Mouse (Mus musculus) embryo, embryonic 11.5 days (tissue): ENCODE measurements around the gene Dhh.
A peak's percentile ranks its signal among the peaks of the same experiment; 100 is the strongest.

Experiments used
- DNase-seq: peaks from one replicate; pipeline ENCODE4 v3.0.0-alpha.2; 2012; ENCODE audit warnings: low read depth, low spot score

Dhh gene

DNA sequence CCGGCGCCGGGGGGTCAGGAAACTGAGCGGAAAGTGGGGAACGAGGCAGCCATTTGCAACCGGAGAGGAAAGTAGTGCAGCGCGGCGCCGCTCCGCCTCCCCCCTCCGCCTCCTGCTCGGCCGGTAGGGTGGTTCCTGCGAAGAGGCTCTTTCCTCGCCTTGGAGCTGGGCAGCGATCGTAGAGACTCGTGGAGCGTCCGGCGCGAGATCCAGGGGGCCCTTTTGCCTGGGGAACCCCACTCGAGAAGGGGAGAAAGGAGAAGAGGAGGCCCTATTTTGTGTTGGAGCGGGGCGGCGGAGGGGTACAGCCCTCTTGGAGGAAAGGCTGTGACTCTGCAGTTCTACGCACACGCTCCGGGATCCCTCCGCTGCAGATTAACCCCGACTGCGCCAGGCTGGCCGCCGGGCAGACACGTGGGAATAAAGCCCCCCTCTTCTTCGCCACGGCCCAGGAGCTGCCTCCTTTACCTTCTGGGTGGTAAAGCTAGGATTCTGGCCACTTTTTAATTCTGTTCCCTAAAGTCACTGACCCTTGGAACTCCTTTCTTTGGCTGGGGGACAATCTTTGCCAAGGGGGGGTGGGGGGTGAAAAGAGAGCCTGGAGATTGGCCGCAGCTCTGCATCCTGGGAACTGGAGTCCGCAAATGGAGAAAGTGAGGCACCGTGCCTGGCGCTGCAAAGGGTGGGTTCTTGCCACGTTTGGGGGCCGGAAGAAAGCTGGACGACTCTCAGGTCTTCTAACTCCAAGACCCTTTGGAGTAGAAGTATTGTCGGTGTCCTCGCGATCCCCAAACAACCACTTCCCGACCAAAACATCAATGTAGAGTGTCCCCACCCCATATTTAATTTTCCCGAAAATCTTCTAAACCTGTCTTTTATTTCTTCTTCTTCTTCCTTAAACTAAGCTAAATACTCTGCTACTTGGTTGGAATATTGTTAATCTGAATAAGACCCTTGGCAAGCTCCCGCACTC is 26.1 kb downstream of the Dhh start:
- DNase-seq: peak; percentile 92

DNA sequence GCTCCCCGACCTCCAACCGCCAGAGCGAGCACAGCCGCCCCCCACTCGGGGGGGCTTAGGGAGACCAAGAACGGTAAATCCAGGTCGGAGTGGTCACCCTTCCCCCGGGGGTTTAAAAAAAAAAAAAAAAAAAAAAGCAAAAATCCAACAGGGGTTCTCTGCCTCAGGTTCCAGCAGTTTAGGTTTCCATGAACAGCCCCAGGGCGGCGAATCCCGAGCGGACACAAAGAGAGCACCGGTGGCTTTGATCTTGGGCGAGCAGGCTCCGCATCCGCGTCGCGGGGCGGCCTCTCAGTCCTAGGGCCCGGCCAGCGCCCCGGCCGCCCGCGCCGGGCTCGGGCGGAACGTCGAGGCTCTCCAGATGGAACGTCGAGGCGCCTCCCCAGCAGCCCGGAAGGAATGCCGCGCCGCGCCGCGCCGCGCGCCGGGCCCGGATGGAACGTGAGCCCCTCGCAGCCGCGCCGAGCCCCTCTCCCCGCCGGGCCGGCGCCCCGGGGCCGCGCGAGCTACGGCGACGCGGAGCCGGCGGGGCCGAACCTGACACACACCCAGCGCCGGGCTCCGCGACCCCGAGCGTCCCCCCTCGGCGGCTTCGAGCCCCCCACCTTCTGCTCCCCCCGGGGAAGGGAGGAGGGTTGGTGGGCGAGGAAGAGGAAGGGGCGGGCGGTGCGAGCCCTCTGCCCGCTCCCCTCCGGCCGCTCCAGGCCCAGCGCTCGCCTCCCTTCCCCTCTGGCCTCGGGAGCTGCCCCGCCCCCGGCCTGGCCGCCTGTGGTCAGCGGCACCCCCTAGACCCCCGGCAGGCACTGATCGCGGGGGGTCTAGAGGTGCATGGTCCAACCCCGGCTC is 27.0 kb downstream of the Dhh start, which contains the start of gene Kmt2d:
Gene Kmt2d, minus strand, starts transcription at position 135 of the 846 bp plus-strand sequence.
- DNase-seq: no peak

DNA sequence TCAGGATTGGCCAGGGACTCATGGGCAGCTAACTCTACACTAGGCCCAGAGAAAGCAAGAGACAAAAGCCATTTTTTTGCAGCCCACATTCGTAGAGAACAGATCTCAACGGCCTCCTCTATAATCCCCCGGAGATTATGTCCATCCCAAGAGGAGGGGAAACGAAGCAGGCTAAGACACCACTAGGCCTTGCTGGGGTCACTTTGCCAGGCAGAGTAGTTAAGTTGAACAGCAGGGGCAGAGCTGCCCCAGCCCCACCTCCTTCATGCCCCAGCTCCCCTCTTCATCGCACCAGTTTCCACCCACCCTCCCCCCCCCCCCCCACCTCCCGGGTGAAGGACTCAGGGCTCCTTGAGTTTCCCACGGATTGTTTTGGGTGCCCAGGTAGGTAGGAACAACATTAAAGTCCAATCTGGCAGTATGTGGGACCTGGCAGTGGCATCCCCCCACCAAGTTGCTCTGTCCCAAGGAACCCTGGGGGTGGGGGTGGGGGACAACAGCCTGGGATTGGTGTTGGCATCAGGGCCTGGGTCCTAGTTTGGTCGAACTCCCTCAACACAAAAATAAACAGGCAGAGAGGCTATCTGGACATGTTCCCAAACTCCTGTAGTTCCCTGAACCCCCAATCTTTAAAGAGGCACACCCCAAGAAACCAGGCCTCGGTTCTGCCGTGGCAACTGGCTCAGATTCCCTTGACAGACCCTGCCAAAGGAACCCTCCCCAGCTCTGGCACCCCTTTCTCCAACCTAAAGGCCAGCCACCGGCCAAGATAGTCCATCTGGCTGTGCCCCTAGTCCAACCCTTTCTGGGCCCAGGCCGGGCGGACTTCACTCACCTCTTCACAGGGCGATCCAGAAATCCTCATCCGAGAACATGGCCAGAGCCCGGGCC is 27.9 kb downstream of the Dhh start:
- DNase-seq: no peak

- no peak for DNase-seq
These were observed 28.8 kb downstream of the Dhh start for GRCm38 (mm10) chr15:98869342-98870178.

- no peak for DNase-seq
These were observed 29.8 kb downstream of the Dhh start for GRCm38 (mm10) chr15:98868346-98869063.

- DNase-seq: no peak
These were observed 31.0 kb downstream of the Dhh start for GRCm38 (mm10) chr15:98867321-98867720.

GRCm38 (mm10) chr15:98866501-98866900 is 31.8 kb downstream of the Dhh start:
- no peak for DNase-seq

GRCm38 (mm10) chr15:98865771-98866170 is 32.6 kb downstream of the Dhh start:
- no peak for DNase-seq

DNA sequence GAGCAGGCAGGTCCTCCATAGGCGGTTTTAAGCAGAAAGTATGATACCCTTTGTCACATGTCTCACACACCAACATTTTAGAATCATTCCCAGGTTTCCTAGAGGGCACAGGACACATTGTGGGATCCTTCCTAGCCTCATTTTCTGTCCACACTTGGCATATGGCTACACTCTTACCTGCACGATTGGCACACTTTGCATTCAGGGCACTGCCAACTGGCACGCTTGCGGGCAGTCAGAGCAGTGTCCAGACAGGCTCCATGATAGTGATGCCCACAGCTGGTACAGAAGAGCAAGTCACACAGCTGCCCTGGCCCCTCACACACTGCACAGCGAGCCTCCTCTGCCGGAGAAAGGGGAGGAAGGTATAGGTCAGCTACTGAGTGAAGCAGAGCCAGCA is 33.4 kb downstream of the Dhh start:
- DNase-seq: no peak

DNA sequence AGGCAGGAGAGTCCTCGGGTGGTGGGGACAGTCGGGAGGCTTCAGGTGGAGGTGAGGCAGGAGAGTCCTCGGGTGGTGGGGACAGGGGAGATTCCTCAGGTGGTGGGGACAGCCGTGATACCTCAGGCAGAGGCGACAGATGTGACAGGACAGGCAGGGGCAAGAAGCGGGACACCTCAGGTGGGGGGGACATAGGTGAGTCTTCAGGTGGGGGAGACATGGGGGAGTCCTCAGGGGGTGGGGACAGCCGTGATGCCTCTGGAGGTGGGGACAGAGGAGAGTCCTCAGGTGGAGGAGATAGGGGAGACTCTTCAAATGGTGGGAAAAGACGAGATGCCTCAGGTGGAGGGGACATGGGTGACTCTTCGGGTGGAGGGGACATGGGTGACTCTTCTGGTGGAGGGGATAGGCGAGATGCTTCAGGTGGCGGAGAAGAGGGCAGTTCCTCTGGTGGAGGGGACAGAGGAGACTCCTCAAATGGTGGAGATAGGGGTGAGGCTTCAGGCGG is 34.8 kb downstream of the Dhh start:
- DNase-seq: no peak

DNA sequence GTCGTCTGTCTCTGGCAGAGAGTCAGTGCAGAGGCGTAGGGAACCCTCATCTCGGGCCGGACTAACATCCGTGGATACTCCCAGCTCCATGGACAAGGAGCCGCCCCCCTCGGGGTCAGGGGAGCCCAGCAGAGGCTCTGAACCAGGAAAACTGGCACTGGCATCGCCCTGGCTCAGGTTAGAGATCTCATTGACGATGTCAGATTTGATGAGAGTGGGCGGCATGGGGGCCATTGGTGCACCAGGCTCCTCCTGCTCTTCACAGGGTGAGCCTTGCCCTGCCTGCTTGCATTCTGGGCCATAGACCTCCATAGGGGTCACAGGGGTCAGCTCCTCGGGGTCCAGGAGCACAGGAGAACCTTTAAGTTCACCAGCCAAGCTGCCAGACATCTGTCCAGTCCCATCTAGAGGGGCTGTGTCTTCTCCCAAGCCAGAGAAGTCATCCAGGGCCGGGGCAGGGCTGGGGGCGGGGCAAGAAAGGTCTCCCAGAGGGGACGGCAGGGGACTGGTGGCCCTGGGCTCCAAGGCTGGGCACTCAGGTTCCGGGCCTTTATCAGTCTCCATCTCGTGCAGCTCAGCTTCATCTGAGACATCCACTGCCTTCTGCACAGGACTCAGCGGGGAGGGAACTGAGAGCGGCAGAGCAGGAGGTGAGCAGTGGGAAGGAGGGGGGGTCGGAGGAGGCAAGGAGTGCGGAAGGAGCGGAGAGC is 36.5 kb downstream of the Dhh start:
- DNase-seq: no peak

- DNase-seq: no peak
These were observed 37.4 kb downstream of the Dhh start for GRCm38 (mm10) chr15:98860921-98861320.

DNA sequence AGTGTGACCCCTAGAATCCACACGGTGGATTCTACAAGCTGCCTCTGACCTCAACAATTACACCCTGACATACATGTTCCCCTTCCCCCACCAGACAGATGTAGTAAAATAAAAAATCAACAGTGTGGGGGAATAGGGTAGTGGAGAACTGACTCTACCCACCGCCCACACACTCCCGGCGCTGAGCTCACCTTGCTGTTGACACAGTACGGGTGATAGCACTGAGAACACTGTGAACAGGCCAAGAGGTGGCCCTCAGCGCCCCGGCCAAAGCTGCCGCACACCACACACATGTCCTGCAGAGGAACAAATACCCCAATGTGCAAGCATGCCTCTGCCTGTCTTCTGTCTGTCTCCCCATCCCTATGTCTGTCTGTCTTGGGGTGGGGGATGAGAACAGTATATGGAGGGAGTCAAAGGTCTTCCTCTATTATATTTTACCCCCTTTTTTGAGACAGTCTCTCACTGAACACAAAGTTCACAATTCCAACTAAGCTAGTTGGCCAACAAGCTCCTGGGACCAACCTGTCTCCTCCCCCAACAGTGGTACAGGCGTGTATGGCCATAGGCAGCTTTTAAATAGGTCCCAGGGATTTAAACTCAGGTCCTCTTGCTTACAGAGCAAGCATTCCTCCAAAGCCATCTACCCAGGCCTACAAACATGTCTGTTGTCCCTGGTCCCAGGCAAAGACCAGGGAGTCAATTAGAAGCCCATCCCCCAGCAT is 38.9 kb downstream of the Dhh start:
- no peak for DNase-seq

- no peak for DNase-seq
These were observed 44.1 kb downstream of the Dhh start for GRCm38 (mm10) chr15:98854214-98854613.

DNA sequence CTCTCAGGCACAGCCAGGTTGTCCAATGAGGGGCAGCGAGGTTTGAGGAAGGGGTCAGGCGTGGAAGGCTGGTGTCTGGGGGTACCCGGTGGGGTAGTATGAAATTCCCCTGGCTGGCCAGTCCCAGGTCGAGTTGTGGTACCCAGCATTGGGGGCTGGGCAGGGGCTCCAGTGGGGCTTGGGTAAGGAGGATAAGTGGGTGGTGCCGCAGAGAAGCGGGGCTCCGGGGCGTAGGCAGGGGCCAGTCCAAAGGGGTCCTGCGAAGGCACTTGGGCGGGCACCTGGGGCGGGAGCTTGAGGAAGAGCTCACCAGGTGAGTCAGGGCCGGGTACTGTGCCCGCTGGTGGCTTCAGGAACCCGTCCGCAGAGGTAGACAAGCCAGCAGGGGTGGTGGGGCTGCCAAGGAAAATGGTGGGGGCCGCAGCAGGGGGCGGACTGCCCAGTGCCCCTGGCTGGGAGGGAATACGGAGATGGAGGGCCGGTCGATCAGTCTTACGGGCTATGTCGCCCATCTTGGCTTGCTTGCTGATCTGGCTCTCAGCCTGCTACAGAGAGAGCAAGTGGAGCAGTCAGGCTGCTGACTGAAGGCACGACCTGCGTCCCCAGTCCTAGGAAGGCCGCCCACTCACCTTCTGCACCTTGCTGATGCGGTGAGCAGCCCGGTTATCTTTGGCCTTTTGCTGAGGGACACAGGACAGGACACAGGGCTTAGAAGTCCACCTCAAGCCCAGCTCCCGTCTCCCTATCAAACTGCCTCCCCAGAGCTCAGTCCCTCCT is 45.0 kb downstream of the Dhh start:
- no peak for DNase-seq

- no peak for DNase-seq
These were observed 45.6 kb downstream of the Dhh start for GRCm38 (mm10) chr15:98852733-98853132.

DNA sequence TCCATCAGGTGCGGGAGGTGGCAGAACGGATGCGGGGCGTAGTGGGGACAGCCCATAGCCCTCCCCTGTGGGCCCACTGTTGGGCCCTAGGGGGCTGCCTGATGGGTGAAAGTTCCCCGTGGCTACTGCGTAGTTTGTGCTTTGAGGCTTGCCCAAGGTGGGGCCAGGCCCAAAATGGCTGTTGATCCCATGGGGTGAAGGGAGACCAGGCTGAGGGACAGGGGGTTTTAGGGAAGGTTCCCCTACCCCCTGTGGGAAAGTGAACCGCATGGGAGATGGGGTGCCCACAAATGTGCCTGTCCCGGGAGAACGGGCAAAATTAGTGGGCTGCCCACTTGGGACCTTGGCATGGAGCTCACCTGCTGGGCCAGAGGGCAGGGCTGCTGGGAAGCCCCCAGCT is 46.3 kb downstream of the Dhh start:
- no peak for DNase-seq
